Mouse (Mus musculus) bone marrow macrophage, adult 2 months (primary cell): Measurements from ENCODE around the gene Prex1.

Experiments used
- CTCF ChIP-seq: IDR thresholded peaks from 2 replicates; pipeline ENCODE4 v1.5.1; 2012; ENCODE audit warnings: low read depth, mild to moderate bottlenecking, low read length, moderate library complexity
- POLR2A ChIP-seq: IDR thresholded peaks from 2 replicates; pipeline ENCODE4 v1.6.1; 2012; ENCODE audit warnings: mild to moderate bottlenecking, low read depth, low read length, borderline replicate concordance

GRCm38 (mm10) chr2:166750620-166751191, 37.1 kb upstream of the Prex1 start:
- TF ChIP-seq POLR2A = no peak
- no peak for TF ChIP-seq CTCF
